Mouse (Mus musculus): ENCODE measurements around the gene Atg9a. TPM values are rescaled to one million over a fixed set of nuclear protein-coding genes. Genes with fewer than 3 reads are reported as not detected.

Atg9a gene
- polyA plus RNA-seq, 1 experiment from 2014 or later, result 28.4 TPM

Small RNA genes lying within 50 kb of the gene (microRNA-seq; reads per million reads assigned to microRNA genes)
- gene Gm27943, result not detected

Other genes starting within 250 kb of the Atg9a start
- gene Ihh, start 240.5 kb downstream of the Atg9a start, polyA plus RNA-seq (2015; fragmentation: Nextera tagmentation; extraction: Ambion mirVana), result 19.0 and 22.0 TPM in 2 replicates
- gene Nhej1, start 67.0 kb downstream of the Atg9a start, polyA plus RNA-seq (2015; fragmentation: Nextera tagmentation; extraction: Ambion mirVana), result 7.6 TPM in 2 replicates
- gene Slc23a3, start 58.3 kb downstream of the Atg9a start, polyA plus RNA-seq (2015; fragmentation: Nextera tagmentation; extraction: Ambion mirVana), result 0.85 and 1.3 TPM in 2 replicates
- 41.4 and 43.4 TPM in 2 replicates for gene Cnppd1, start 49.5 kb downstream of the Atg9a start, polyA plus RNA-seq (2015; fragmentation: Nextera tagmentation; extraction: Ambion mirVana)
- gene Retreg2, start 49.4 kb downstream of the Atg9a start, polyA plus RNA-seq (2015; fragmentation: Nextera tagmentation; extraction: Ambion mirVana), result 35.4 and 36.5 TPM in 2 replicates
- 43.3 and 45.3 TPM in 2 replicates for gene Zfand2b, start 23.6 kb downstream of the Atg9a start, polyA plus RNA-seq (2015; fragmentation: Nextera tagmentation; extraction: Ambion mirVana)
- 23.2 and 27.7 TPM in 2 replicates for gene Abcb6, start 11.8 kb downstream of the Atg9a start, polyA plus RNA-seq (2015; fragmentation: Nextera tagmentation; extraction: Ambion mirVana)
- gene Ankzf1, start within 50 bp of the Atg9a start, polyA plus RNA-seq (2015; fragmentation: Nextera tagmentation; extraction: Ambion mirVana), result 26.3 and 26.5 TPM in 2 replicates
- gene Glb1l, start 18.6 kb upstream of the Atg9a start, polyA plus RNA-seq (2015; fragmentation: Nextera tagmentation; extraction: Ambion mirVana), result 18.2 and 20.1 TPM in 2 replicates
- gene Stk16, start 18.6 kb upstream of the Atg9a start, polyA plus RNA-seq (2015; fragmentation: Nextera tagmentation; extraction: Ambion mirVana), result 109 and 115 TPM in 2 replicates
- gene Tuba4a, start 27.7 kb upstream of the Atg9a start, polyA plus RNA-seq (2015; fragmentation: Nextera tagmentation; extraction: Ambion mirVana), result 184 and 218 TPM in 2 replicates
- gene A630095N17Rik, start 39.9 kb upstream of the Atg9a start, polyA plus RNA-seq (2015; fragmentation: Nextera tagmentation; extraction: Ambion mirVana), result not detected in 2 replicates
- 31.3 and 32.3 TPM in 2 replicates for gene Dnajb2, start 44.2 kb upstream of the Atg9a start, polyA plus RNA-seq (2015; fragmentation: Nextera tagmentation; extraction: Ambion mirVana)
- gene Ptprn, start 72.3 kb upstream of the Atg9a start, polyA plus RNA-seq (2015; fragmentation: Nextera tagmentation; extraction: Ambion mirVana), result 2.0 and 2.6 TPM in 2 replicates
- 6.0 and 6.6 TPM in 2 replicates for gene Resp18, start 86.2 kb upstream of the Atg9a start, polyA plus RNA-seq (2015; fragmentation: Nextera tagmentation; extraction: Ambion mirVana)
- gene Dnpep, start 125.8 kb upstream of the Atg9a start, polyA plus RNA-seq (2015; fragmentation: Nextera tagmentation; extraction: Ambion mirVana), result 125 and 139 TPM in 2 replicates
- 166 and 194 TPM in 2 replicates for gene Des, start 168.1 kb upstream of the Atg9a start, polyA plus RNA-seq (2015; fragmentation: Nextera tagmentation; extraction: Ambion mirVana)
- 41.1 and 41.2 TPM in 2 replicates for gene Speg, start 183.1 kb upstream of the Atg9a start, polyA plus RNA-seq (2015; fragmentation: Nextera tagmentation; extraction: Ambion mirVana)
- 104 and 127 TPM in 2 replicates for gene Gmppa, start 243.7 kb upstream of the Atg9a start, polyA plus RNA-seq (2015; fragmentation: Nextera tagmentation; extraction: Ambion mirVana)

Measured in stomach, embryonic 16.5 days (tissue).